ENCODE assay signal across 13 mouse cellular contexts in the genomic region with DNA sequence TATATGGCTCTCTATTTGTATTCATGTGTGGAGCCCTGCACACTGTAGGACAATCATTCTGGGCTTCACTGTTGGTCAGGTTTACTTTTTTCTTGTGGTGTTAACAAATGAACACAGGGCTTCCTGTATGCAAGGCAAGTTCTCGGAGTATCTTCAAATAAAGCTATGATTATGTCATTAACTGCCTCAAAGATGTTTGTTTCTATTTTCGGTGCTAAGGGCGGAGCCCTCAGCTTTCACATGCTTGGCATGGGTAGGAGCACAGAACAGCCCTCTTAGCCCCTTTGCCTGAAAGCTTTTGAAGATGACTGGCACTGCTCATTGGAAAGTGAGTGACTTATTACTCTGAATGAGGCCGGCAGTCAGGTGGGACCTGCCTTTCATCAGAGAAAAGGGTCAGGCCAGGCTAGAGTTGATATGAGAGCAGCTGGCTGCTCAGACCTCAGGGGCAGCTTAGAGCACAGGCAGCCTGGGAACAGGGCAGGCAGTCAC. TPM values are rescaled to one million over a fixed set of nuclear protein-coding genes. Genes with fewer than 3 reads are reported as not detected.
DNase-seq lines count a peak whose midpoint lies in the region; ATAC-seq lines count a peak whose summit lies in the region.
"Had no signal": no experiment of that assay in that cellular context is flagged by ENCODE, and none has a peak within 500 bp of the region (broad histone marks: within the 10 kb centered on the region; RNA-seq: fewer than 3 reads in every experiment).

No protein-coding gene starts in this region.

- 49% methylated on average over 4 of the region's 4 CpGs for WGBS in heart, embryonic 12.5 days
- WGBS in intestine, embryonic 15.5 days = 49% methylated on average over 4 of the region's 4 CpGs
- 66% methylated on average over 4 of the region's 4 CpGs for WGBS in liver, embryonic 11.5 days

- H3K27ac ChIP-seq in heart, embryonic 12.5 days (ENCODE audit: poor library complexity, severe bottlenecking) = no peak overlapping the region
- no peak overlapping the region for H3K27ac ChIP-seq in intestine, embryonic 15.5 days
- H3K27ac ChIP-seq in liver, embryonic 11.5 days (ENCODE audit: low read depth, low read length) = no peak overlapping the region
- H3K27ac ChIP-seq: hindbrain, embryonic 14.5 days; midbrain, embryonic 10.5 days had no signal

- no peak overlapping the region for H3K9ac ChIP-seq in heart, embryonic 12.5 days
- no peak overlapping the region for H3K9ac ChIP-seq in intestine, embryonic 15.5 days
- no peak overlapping the region for H3K9ac ChIP-seq in liver, embryonic 11.5 days (ENCODE audit: low read depth, low read length)
- H3K9ac ChIP-seq: forebrain, postnatal 0 days; hindbrain, embryonic 14.5 days had no signal

- no peaks in the 10 kb centered on the region for H3K36me3 ChIP-seq in heart, embryonic 12.5 days
- H3K36me3 ChIP-seq in intestine, embryonic 15.5 days = no peaks in the 10 kb centered on the region
- no peaks in the 10 kb centered on the region for H3K36me3 ChIP-seq in liver, embryonic 11.5 days (ENCODE audit: control insufficient read depth, insufficient read depth, low read length)
- H3K36me3 ChIP-seq: midbrain, embryonic 10.5 days had no signal

- no peaks in the 10 kb centered on the region for H3K27me3 ChIP-seq in heart, embryonic 12.5 days (replicated peaks)
- H3K27me3 ChIP-seq in intestine, embryonic 15.5 days (replicated peaks) = no peaks in the 10 kb centered on the region
- no peaks in the 10 kb centered on the region for H3K27me3 ChIP-seq in liver, embryonic 11.5 days (replicated peaks; ENCODE audit: control insufficient read depth, insufficient read depth, low read length)

- H3K4me1 ChIP-seq in heart, embryonic 12.5 days (replicated peaks) = peaks cover 7% of the 10 kb centered on the region
- no peaks in the 10 kb centered on the region for H3K4me1 ChIP-seq in intestine, embryonic 15.5 days (replicated peaks)
- peaks cover 3% of the 10 kb centered on the region; the same call in 1 of the 2 replicates for H3K4me1 ChIP-seq in liver, embryonic 11.5 days (replicated peaks; ENCODE audit: control insufficient read depth, insufficient read depth, low read length)

- H3K4me3 ChIP-seq in heart, embryonic 12.5 days = no peak overlapping the region
- no peak overlapping the region for H3K4me3 ChIP-seq in intestine, embryonic 15.5 days (replicated peaks)
- no peak overlapping the region for H3K4me3 ChIP-seq in liver, embryonic 11.5 days (ENCODE audit: low read depth, low read length)
- H3K4me3 ChIP-seq: midbrain, embryonic 10.5 days had no signal

- peak; percentile 9 for DNase-seq in heart, adult 8-10 months (ENCODE audit: low spot score)
- peak; percentile 62 for DNase-seq in naive thymus-derived CD4-positive, alpha-beta T cell, adult 2 months (ENCODE audit: low read depth)
- no peak for DNase-seq in urinary bladder, adult 18-20 months (ENCODE audit: low spot score in 2 of 2)
- no peak for DNase-seq in liver, embryonic 11.5 days (ENCODE audit: low spot score)
- no peak for DNase-seq in neural tube, embryonic 10.5 days (ENCODE audit: extremely low spot score, low spot score)
- DNase-seq: cerebellum, adult 9-10 months; forebrain, postnatal 0 days; kidney, postnatal 14 days had no signal

- H3K4me2 ChIP-seq in heart, embryonic 12.5 days = no peak overlapping the region
- no peak overlapping the region for H3K4me2 ChIP-seq in intestine, embryonic 15.5 days (replicated peaks)
- H3K4me2 ChIP-seq in liver, embryonic 11.5 days = no peak overlapping the region
- H3K4me2 ChIP-seq: hindbrain, embryonic 14.5 days had no signal

- H3K9me3 ChIP-seq in heart, embryonic 12.5 days (replicated peaks) = 0 out of 2 replicates have a peak, but pooled peaks cover 4% of the 10 kb centered on the region
- no peaks in the 10 kb centered on the region for H3K9me3 ChIP-seq in intestine, embryonic 15.5 days
- H3K9me3 ChIP-seq in liver, embryonic 11.5 days (ENCODE audit: control insufficient read depth, low read length) = no peaks in the 10 kb centered on the region
- H3K9me3 ChIP-seq: midbrain, embryonic 10.5 days had no signal

- ATAC-seq in heart, embryonic 12.5 days (ENCODE audit: insufficient number of reproducible peaks, low FRiP score) = no peak
- ATAC-seq in common myeloid progenitor, adult 5-6 weeks (replicated peaks; ENCODE audit: low read depth, poor library complexity, severe bottlenecking) = peak; percentile 56
- ATAC-seq in intestine, embryonic 15.5 days = peak; percentile 59
- no peak for ATAC-seq in liver, embryonic 11.5 days (replicated peaks; ENCODE audit: low FRiP score)
- ATAC-seq: forebrain, postnatal 0 days had no signal

RNA-seq across cellular contexts. Expression of gene Fut8, which starts 44.7 kb away (rescaled TPM):
- 10 to 100 TPM; 14.3 to 16.8 (median 15.6) TPM for total RNA-seq in heart, adult 8-10 months (2022)
- polyA plus RNA-seq in heart, embryonic 12.5 days (2016; fragmentation: Nextera tagmentation; extraction: Ambion mirVana) = 21.0 and 21.3 TPM in 2 replicates
- total RNA-seq in common myeloid progenitor, adult 5-6 weeks (2017) = 188 and 193 TPM in 2 replicates
- 19.6 and 21.4 TPM in 2 replicates for polyA plus RNA-seq in intestine, embryonic 15.5 days (2015; fragmentation: Nextera tagmentation; extraction: Ambion mirVana)
- polyA plus RNA-seq in liver, embryonic 11.5 days (2014; fragmentation: Nextera tagmentation; extraction: Ambion mirVana) = 27.3 and 29.9 TPM in 2 replicates

Comparison
In these comparisons a context has a peak if more than half of its experiments do, and no peak if none do; other contexts are left out.
1. DNase-seq: peak in heart, adult 8-10 months (single experiment) and naive thymus-derived CD4-positive, alpha-beta T cell, adult 2 months (single experiment); none in urinary bladder, adult 18-20 months (0 of 2), liver, embryonic 11.5 days (single experiment) and neural tube, embryonic 10.5 days (single experiment).
2. ATAC-seq: peak in common myeloid progenitor, adult 5-6 weeks (single experiment) and intestine, embryonic 15.5 days (single experiment); none in heart, embryonic 12.5 days (single experiment) and liver, embryonic 11.5 days (single experiment).